Mouse (Mus musculus): ENCODE measurements around the gene Edn2.

Edn2 gene

DNA sequence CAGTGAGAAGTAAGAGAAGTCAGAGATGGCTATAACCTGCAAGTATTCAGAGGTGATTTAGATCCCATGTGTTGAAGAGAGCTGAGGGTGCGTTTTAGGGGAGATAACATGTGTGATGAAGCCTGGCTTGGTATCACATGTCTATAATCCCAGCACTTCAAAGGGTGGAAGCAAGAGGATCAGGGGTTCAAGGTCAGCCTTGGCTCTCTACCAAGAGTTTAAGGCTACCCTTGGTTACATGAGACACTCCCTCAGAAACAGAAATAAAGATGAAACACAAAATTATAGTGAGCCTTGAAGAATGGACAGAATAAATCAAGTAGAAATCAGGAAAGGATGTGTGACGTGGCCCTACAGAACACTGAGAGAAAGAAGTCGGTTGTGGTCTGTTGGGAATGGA is 7.3 kb upstream of the Edn2 start:
- no peak for DNase-seq (ENCODE audit: low spot score in 2 of 2)

DNA sequence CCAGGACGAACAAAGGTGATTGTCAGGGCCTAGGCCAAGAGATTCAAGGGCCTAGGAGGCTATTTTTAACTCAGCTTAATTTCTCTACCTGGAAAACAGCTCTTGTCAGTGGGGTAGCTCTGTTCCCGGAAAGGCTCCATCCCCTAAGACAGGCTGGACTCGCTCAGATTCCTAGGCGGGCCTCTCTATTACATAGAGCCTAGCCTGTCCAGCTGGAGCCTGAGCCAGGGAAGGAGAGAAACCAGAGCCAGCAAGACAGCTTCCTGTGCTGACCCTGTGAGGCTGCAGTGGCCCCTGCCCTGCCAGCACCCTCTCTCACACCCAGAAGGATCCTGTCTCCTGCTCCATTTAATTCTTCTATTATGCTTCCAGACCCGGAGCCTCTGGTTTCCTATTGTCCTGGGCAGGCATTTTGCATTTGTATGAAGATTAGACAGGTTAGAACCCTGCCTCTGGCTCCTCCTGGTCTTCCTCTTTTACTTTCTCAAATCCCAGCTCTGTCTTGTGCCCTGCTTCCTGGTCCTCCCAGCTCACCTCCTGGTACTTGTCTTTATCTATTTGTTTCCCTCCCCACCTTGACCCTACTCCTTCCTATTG is 2.2 kb upstream of the Edn2 start:
- no peak for DNase-seq (ENCODE audit: low spot score in 2 of 2)

DNA sequence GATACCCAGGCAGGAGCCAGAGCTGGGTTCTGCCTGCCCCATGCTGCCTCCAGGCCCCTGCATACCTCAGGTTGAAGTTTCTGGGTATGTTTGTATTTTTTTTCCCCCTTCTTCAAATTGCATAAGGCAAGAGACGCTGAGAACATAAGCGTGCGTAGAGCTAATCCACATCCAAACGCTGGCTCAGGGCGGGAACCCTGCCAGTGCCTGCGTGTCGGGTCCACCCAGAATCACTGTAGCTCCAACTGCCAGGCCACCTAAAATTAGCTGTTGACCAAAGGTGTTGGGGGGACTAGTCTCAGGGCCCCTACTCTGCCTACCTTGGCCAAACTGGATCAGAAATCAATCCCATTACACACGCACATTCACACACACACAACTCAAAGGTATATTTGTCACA is 1.6 kb downstream of the Edn2 start:
- no peak for DNase-seq (ENCODE audit: low spot score in 2 of 2)

DNA sequence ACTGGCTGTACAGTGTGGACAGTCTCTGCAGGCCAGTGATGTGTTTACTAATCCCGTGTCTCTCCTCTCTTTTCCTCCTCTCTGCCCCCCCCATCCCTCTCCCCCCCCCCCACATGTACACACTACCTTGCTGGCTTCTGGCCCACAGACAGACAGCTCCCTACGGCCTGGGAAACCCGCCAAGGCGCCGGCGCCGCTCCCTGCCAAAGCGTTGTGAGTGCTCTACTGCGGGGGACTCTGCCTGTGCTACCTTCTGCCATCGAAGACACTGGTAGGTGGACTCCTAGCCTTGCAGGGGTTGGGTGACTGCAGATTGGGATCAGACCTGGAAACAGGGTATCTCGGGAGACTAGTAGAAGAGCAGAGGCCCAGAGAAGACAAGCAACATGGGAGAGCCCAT is 2.2 kb downstream of the Edn2 start:
- DNase-seq (ENCODE audit: low spot score in 2 of 2), result peak in 1 of 2 experiments; percentile 34

DNA sequence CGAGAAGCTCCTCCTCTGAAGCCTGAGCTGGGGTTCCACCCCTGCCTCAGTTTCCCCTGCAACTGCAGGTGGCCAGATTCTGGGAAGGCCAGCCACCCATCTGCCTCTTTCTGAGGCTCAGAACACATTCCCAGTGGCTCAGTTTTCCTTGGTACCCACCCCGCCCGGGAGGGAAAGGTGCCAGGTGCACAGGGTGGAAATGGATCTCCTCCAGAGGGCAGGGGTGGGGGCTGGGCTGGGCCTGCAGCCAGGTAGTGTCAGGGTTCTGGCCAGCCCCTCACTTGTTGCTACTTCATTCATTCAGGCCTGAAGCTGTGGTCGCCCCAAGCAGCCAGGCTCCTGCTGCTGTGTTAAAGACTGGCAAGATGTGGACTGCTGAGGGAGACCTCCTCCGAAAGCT is 3.3 kb downstream of the Edn2 start:
- DNase-seq (ENCODE audit: low spot score in 2 of 2), result no peak

DNA sequence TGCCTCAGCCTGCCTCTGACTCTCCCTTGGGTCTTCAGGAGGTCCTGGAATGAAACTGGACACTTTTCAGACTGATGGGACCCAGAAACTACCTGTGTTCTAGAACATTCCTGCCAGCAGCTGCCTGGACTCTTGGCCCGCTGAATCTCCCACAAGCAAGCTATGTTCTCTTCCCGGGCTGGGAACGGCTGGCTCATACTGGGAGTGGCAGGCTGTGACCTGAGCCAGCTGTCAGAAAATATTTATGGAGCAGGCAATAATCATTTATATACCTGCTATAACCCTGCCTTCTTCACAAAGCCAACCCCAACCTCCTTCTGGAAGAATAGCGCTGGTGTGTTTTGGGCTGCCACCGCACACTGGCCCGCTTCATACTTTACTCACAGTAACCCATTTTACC is 6.8 kb downstream of the Edn2 start:
- no peak for DNase-seq (ENCODE audit: low spot score in 2 of 2)

DNA sequence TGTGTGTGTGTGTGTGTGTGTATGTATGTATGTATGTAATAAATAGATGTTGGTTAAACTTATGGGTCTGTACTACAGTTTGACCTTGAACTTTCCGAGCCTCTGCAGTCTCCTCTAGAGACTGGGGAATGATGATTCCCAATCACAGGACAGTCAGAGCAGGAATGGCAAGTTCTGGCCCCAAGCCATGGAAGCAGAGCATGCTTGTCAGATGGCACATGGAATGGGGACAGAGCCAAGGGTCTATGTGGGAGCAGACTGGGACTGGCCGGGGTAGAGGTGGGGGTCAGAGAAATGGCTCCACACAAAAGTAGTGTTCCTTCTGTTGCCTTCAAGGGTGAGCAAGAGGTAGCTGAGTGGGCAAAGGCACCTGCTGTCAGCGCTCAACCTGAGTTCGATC is 7.3 kb downstream of the Edn2 start:
- DNase-seq (ENCODE audit: low spot score in 2 of 2), result no peak

DNA sequence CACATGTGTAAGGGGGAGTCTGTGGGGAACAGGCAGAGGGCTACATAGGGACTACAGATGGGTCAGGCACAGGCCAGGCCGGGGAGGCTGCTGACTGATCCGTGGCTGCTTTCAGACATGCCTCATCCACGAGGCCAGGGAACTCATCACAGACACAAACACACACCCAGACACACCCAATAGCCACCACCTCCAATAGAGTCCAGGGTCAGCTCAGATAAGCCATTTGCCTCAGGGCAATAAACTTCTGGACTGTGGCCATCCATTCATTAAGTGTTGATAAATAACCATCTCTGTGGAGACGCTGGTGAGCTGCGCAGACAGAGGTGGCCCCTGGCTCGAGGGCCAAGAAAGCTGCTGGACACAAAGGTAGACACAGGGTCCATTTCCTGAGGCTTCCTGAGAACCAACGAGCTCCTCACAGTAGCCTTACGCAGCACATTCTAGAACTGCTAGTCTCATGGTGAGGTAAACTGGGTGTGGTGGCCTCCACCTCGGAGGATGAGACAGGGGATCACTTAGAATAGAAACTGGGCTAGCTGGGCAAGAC is 9.5 kb downstream of the Edn2 start:
- DNase-seq (ENCODE audit: low spot score in 2 of 2), result no peak

DNA sequence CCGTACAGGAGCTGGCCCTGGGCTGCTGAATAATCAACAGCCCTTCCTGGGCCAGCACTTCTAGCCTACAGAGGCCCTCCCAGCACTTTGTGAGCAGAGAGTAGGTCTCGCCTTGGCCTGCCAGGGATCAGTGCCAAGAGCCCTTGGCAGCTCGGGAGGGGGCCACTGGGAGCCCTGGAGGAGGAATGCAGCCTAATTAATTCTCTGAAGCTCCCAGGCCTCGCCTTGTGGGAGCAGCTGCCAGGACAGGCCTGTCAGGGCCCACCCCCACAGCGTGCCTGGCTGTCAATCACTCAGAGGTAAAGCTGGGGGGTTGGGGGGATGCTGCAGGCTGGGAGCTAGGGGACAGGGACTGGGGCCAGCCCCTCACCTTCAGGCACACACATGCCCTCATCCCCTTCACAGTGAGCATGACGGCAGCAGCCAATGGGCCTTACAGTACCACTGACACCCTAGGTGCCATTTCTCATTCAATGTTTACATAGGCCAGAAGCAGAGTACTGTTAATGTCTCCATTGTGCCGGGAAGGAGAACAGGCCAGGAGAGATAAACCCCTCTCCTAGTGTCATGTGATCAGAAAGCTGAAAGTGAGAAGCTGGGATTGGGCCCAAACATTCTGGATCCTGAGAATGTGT is 11.2 kb downstream of the Edn2 start:
- DNase-seq (ENCODE audit: low spot score in 2 of 2), result no peak

DNA sequence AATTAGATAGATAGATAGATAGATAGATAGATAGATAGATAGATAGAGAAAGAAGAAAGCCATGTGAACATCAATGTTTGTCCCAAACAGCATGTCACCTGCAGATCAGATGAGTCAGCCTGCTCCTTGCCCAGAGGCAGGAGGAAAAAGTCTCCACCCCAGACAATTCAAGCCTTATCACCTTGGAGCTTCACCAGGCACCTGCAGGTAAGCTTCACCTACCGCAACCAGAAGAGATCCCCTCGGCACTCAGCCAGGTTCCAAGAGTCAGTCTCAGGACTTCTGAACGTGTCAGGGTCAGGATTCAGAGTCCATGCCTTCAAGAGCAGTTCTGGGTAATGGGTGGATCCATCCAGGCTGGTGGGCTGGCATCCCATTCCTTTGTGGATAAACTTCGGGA is 18.1 kb downstream of the Edn2 start:
- DNase-seq (ENCODE audit: low spot score in 2 of 2), result no peak

DNA sequence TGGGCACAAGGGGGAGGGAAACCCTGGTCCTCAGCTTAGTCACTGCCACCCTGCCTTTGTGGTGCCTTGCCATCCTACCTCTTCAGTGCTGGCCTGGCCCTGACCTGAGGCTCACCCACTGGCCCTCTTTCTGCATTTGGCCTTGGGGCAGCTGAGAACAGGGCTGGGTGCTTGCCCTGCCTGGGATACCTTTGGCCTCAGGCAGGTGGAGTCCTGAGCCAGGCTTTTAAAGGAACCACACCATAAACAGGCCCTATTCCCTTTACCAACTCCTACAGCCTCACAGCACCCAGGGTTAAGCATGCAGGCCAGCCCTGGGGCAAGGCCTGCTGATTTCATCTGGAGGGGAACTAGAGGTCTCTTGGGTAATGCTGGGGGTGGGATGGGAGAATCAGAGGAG is 19.5 kb downstream of the Edn2 start:
- no peak for DNase-seq (ENCODE audit: low spot score in 2 of 2)

DNA sequence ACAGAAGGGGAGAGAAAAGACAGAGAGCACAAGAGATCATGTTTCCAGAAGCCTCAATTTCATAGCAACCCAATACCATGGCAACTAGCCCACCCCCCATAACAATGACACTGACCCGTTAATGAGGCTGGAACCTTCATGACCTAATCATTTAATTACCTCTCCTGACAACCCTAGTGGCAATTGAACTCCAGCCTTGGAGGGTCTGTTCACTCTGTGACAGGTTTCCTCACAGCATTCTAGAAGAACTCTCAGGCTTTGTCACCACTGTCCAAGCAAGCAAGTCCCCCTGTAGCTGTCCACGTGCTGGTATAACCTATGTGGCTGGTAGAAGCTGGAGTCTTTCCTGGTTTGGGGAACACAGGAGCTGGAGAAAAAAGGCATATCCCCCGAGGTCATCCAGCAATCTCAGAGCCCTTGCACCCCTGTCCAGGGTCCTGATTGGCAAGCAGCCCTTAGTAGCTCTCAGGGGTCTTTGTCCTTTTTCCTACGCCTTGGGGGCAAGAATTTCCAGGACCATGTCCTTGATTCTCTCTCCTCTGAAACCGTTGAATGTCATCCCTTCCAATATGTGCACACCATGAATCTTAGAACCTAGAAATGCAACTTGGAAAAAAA is 23.5 kb downstream of the Edn2 start:
- DNase-seq (ENCODE audit: low spot score in 2 of 2), result no peak

DNA sequence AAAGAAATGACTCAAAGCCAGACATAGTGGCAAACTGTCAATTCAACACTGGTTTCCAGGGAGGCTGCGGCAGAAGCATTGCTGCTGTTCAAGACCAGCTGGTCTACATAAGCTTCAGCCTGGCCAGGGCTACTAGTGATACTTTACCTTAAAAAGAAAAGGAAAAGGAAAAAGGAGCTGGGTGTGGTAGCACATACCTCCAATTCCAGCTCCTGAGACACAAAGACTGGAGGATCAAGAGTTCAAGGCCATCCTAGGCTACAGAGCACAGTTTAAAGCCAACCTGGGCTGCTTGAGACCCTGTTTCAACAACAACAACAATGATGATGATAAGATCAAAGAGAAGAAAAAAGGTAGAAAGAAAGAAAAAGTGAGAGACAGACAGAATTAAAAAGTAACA is 25.4 kb downstream of the Edn2 start:
- DNase-seq (ENCODE audit: low spot score in 2 of 2), result no peak

DNA sequence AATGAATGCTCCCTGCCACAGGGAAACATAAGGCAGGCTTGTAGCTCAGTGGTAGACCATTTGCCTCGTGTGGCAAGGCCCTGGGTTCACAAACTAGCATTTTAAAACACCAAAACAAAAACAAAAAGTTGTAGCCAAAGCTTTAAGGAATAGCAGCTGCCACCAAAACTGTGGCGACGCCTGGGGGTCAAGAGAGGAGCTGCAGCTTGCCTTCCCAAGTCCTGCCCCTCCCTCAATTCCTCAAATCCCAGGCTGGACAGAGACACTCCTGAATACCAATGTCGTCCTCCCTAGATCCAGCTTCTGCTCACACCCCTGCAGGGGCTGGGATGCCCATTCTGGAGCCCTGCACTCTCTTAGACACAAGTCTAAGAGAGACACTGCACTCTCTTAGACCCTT is 25.9 kb downstream of the Edn2 start:
- DNase-seq (ENCODE audit: low spot score in 2 of 2), result no peak

DNA sequence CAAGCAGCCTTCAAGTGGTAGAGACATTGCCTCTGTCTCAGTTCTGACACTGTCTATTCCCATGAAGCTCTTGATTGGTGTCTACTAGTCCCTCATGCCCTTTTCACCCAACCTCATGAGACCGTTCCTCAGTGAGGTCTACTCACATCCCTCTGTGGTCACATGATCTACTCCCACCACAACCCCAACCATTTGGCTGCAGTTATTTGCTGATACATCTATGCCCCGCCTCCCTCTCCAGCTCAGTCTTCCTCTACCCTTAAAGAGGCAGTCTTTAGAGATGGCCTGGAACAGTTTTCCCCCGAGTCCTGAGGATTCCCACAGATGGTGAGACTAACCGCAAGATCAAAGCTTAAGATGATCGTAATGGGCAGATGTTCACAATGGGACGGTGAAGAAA is 27.2 kb downstream of the Edn2 start:
- DNase-seq (ENCODE audit: low spot score in 2 of 2), result no peak

DNA sequence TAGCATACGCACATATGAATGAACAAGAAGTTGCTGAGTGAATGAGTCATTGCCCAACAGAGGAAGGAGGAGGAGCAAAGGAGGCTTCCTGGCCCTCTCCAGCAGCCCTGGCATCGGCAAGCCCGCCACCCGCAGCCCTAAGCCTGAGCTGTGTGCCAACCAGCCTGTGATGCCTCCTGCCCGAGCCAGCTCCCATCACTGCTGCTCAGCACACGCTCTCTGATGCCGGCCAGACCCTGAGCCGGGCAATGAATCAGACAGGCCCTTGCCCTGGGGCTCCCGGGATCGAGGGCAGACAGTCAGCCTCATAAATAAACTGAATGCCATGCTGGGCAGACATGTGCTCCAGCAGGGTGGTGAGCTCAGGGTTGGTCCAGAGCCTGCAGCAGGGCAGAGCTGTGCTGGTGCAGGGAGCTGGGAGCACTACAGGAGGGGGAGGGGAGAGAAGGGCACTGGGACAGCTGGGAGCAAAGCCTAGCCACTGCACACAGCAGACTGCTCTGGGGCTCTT is 27.7 kb downstream of the Edn2 start:
- peak in 1 of 2 experiments; percentile 62 for DNase-seq (ENCODE audit: low spot score in 2 of 2)

DNA sequence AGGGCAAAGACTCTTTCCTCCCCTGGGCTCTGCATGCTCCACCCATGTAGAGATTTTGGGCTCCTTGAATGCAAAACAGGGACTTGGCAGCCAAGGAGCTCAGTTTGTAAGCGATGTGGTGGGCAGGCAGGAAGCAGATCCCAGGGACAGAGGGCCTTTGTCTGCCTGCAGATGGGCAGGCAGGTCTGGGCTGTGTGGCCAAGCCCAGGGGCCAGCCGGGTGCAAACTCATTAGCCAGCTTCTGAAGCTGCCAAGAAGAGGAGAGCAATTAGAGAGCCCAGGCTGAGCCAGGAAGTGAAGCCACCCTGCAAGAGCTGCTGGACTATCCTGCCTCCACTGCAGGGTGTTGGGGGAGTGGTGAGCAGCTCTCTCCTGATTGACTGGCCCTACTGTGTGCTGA is 28.9 kb downstream of the Edn2 start:
- DNase-seq (ENCODE audit: low spot score in 2 of 2), result no peak

DNA sequence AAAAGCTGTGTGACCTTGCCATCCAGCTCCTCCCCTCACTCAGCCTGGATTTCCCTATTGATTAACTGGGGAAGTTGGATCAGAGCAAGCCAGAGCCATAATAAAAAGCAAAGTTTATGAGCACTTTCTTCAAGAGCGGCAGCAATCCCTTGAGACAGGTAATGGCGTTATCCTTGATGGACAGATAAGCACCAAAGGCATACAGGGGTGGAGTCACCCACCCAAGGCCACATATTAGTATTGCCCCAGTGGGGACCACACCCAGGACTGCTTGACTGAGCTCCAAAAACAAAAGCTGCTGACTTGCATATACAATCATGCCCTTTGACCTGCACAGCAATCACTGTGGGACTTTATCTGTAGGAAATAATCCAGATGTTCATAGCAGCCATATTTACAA is 31.0 kb downstream of the Edn2 start:
- no peak for DNase-seq (ENCODE audit: low spot score in 2 of 2)

DNA sequence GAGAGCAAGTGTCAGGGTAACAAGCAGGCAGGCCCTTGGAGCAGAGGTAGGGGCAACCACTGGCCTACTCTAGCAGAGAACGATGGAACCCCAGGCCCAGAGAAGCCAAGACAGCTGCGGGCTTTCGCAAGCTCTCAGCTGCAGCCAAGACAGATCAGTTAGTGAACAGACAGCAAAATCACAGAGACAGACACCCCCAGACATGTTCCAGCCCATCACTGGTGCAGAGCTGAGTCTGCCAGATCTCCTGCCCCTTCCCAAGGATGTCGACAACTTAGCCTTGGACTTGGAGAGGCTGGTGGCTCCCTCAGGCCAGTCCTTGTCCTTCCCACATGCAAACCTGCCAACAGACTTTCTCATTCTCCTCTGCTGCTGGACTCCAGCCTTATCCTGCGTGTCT is 33.0 kb downstream of the Edn2 start:
- no peak for DNase-seq (ENCODE audit: low spot score in 2 of 2)

DNA sequence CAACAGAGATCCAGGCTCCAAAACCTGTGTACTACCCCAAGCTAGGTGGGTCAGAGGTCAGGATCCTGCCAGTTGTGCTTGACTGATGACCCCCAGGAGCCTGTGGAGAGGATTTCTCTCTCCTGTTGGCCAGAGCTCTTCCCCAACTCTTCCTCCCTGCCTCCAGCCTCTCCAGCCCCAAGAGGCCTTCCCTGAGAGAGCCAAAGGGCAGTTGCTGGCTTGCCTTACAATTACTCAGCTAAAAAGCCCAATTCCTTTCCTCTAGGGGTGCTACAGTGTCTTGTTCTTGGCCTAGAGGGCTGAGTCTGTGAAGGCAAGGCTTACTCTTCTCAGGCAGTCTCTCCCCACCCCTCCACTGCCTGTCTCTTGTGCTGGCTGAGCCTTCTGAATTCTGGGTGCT is 34.0 kb downstream of the Edn2 start:
- peak in 1 of 2 experiments; percentile 29 for DNase-seq (ENCODE audit: low spot score in 2 of 2)

DNA sequence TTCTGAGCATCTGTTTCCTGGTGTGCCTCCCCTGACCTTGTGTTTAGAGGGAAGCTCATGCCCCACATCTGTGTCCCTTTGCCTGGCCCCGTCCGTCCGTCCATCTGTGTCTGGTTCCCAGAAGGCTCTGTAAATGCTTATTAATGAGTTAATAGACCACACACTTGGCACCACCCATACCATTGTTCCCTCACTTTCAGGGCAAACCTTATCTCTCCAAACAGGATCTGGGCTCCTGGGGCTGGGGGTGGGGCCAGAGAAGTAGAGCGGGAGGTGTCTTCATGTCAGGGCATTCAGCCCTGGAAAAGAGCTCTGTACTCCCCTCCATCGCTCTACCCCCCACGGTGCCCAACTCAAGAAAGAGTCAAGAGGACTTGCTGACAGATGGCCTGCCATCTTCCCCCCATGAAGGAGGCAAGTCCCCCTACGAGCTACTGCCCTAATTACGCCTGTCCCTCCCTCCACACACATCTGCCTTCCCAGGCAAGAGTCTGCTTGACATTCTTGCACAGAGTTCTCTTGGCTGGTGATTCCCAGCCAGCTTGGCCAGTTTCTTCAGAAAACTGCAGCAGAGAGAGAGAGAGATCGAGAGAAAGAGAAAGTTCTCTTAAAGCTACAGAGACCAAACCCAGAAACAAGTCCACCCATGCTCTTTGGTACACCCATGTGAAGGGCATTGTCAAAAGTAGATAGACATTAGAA is 38.3 kb downstream of the Edn2 start:
- DNase-seq (ENCODE audit: low spot score in 2 of 2), result no peak

DNA sequence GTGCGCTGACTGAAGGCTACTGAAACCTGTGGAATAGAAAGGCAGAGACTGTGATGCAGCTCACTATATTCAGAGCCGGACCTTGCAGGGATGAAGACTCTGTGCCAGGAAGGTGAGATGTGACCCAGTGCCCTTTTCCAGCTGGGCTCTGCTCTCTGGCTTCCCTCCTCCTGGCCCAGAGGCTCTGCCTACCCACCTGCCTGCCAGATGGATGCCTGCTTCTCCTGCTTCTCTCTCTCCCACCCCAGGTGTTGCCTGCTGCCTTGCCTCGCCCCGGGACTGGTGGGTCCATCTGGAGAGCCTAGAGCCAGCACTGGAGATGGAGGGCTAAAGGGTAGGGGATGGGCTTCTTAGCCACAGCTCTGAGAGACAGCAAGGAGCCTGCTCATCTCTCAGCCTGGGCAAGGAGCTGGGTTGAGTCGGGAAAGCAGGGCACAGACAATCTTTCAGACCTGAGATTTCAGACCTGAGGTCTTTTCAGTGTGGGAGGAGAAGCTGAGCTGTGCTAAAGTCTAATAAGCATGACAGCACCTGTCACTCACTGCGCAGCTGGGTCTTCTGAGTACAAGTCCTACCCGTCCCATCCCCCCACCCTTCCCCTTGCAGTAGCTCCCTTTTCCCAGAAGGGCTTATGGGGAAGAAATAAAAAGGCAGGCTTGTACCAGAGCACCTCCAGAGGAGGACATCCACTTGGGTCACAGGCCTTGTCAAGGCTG is 39.7 kb downstream of the Edn2 start:
- no peak for DNase-seq (ENCODE audit: low spot score in 2 of 2)

All from urinary bladder, postnatal 36 days (tissue).